8 mouse cellular contexts compared by ENCODE assay signal in genomic region chr6:128844131-128844530, GRCm38 (mm10). TPM values are rescaled to one million over a fixed set of nuclear protein-coding genes. Genes with fewer than 3 reads are reported as not detected.
DNase-seq lines count a peak whose midpoint lies in the region; ATAC-seq and TF ChIP-seq lines count a peak whose summit lies in the region.
"Had no signal": no experiment of that assay in that cellular context is flagged by ENCODE, and none has a peak within 500 bp of the region (broad histone marks: within the 10 kb centered on the region; RNA-seq: fewer than 3 reads in every experiment).

No protein-coding gene starts in this region.

- no peaks in the 10 kb centered on the region for H3K9me3 ChIP-seq in embryonic facial prominence, embryonic 15.5 days (replicated peaks)
- no peaks in the 10 kb centered on the region for H3K9me3 ChIP-seq in limb, embryonic 14.5 days (ENCODE audit: control insufficient read depth, low read length)
- no peaks in the 10 kb centered on the region for H3K9me3 ChIP-seq in stomach, embryonic 15.5 days

- peak overlapping the region; percentile 62 for H3K4me2 ChIP-seq in embryonic facial prominence, embryonic 15.5 days (replicated peaks)
- H3K4me2 ChIP-seq in limb, embryonic 14.5 days (replicated peaks; ENCODE audit: low read depth, low read length, severe bottlenecking) = peak overlapping the region; percentile 65
- H3K4me2 ChIP-seq in stomach, embryonic 15.5 days = peak overlapping the region; percentile 77

- peaks cover 22% of the 10 kb centered on the region for H3K4me1 ChIP-seq in embryonic facial prominence, embryonic 15.5 days
- H3K4me1 ChIP-seq in limb, embryonic 14.5 days (ENCODE audit: control insufficient read depth, insufficient read depth, low read length) = peaks cover 12% of the 10 kb centered on the region
- H3K4me1 ChIP-seq in stomach, embryonic 15.5 days = peaks cover 23% of the 10 kb centered on the region

- no peak for ATAC-seq in embryonic facial prominence, embryonic 15.5 days (ENCODE audit: insufficient number of reproducible peaks, low FRiP score, low TSS enrichment, low read depth)
- ATAC-seq in limb, embryonic 14.5 days (ENCODE audit: low FRiP score, low read depth) = no peak
- ATAC-seq in stomach, embryonic 15.5 days (ENCODE audit: insufficient read depth, low FRiP score, low read depth) = no peak

- no peaks in the 10 kb centered on the region for H3K27me3 ChIP-seq in embryonic facial prominence, embryonic 15.5 days
- no peaks in the 10 kb centered on the region for H3K27me3 ChIP-seq in limb, embryonic 14.5 days (ENCODE audit: control insufficient read depth, insufficient read depth, low read length)
- no peaks in the 10 kb centered on the region for H3K27me3 ChIP-seq in stomach, embryonic 15.5 days (replicated peaks)

- 24% methylated on average over 8 of the region's 8 CpGs for WGBS in embryonic facial prominence, embryonic 15.5 days
- 34% methylated on average over 8 of the region's 8 CpGs for WGBS in limb, embryonic 14.5 days
- 23% methylated on average over 8 of the region's 8 CpGs for WGBS in stomach, embryonic 15.5 days

- peak overlapping the region; percentile 66 for H3K4me3 ChIP-seq in embryonic facial prominence, embryonic 15.5 days (replicated peaks)
- peak overlapping the region; percentile 76 for H3K4me3 ChIP-seq in limb, embryonic 14.5 days (replicated peaks; ENCODE audit: low read length)
- H3K4me3 ChIP-seq in stomach, embryonic 15.5 days (replicated peaks) = peak overlapping the region; percentile 87; the same call in 1 of the 2 replicates

- TF ChIP-seq POLR2A in limb, embryonic 14.5 days (IDR thresholded peaks at IDR 0.05; ENCODE audit: borderline replicate concordance, extremely low read depth, insufficient read depth, insufficient read length) = no peak

- H3K36me3 ChIP-seq in embryonic facial prominence, embryonic 15.5 days = no peaks in the 10 kb centered on the region
- no peaks in the 10 kb centered on the region for H3K36me3 ChIP-seq in limb, embryonic 14.5 days (ENCODE audit: control insufficient read depth, insufficient read depth, low read length)
- H3K36me3 ChIP-seq in stomach, embryonic 15.5 days = no peaks in the 10 kb centered on the region

- H3K9ac ChIP-seq in embryonic facial prominence, embryonic 15.5 days = 0 out of 2 replicates have a peak overlapping the region, but pooled peaks have one; percentile 69
- 0 out of 2 replicates have a peak overlapping the region, but pooled peaks have one; percentile 28 for H3K9ac ChIP-seq in limb, embryonic 14.5 days (ENCODE audit: low read depth, low read length, severe bottlenecking)
- no peak overlapping the region for H3K9ac ChIP-seq in stomach, embryonic 15.5 days

- DNase-seq in layer of hippocampus, postnatal 36 days = peak; percentile 10 to 31
- DNase-seq in layer of hippocampus, adult 11-12 months (ENCODE audit: low spot score) = no peak
- DNase-seq in ZHBTc4 (ENCODE audit: low read depth, low spot score) = peak; percentile 37
- DNase-seq in limb, embryonic 14.5 days (ENCODE audit: low spot score) = no peak
- DNase-seq in adrenal gland, postnatal 25 days = no peak

- peak overlapping the region; percentile 95 for H3K27ac ChIP-seq in embryonic facial prominence, embryonic 15.5 days (replicated peaks)
- peak overlapping the region; percentile 93; the same call in 1 of the 2 replicates for H3K27ac ChIP-seq in limb, embryonic 14.5 days (replicated peaks; ENCODE audit: low read depth, low read length)
- H3K27ac ChIP-seq in stomach, embryonic 15.5 days = peak overlapping the region; percentile 97

RNA-seq across cellular contexts. Expression of gene Klrb1b, which starts 18.0 kb away (rescaled TPM):
- total RNA-seq in layer of hippocampus, postnatal 36 days (2021) = not detected
- 0.34 TPM in 1 of 2 replicates, not detected in the other for polyA plus RNA-seq in embryonic facial prominence, embryonic 15.5 days (2015; fragmentation: Nextera tagmentation; extraction: Ambion mirVana)
- polyA plus RNA-seq in limb, embryonic 14.5 days (2012; rRNA removed) = 0.12 and 0.40 TPM in 2 replicates
- polyA plus RNA-seq in limb, embryonic 14.5 days (2014; fragmentation: Nextera tagmentation; extraction: Ambion mirVana) = 0.23 and 0.39 TPM in 2 replicates
- polyA plus RNA-seq in stomach, embryonic 15.5 days (2015; fragmentation: Nextera tagmentation; extraction: Ambion mirVana) = 0.35 and 0.60 TPM in 2 replicates
- total RNA-seq in adrenal gland, postnatal 25 days (2021) = not detected in 2 replicates
- total RNA-seq: common myeloid progenitor, adult 5-6 weeks had no signal

RNA-seq across cellular contexts. Expression of gene Gm44511, which starts 18.0 kb away (rescaled TPM):
- total RNA-seq in layer of hippocampus, postnatal 36 days (2021) = not detected
- polyA plus RNA-seq in embryonic facial prominence, embryonic 15.5 days (2015; fragmentation: Nextera tagmentation; extraction: Ambion mirVana) = not detected in 2 replicates
- 0.33 TPM in 1 of 2 replicates, not detected in the other for polyA plus RNA-seq in limb, embryonic 14.5 days (2012; rRNA removed)
- not detected in 2 replicates for polyA plus RNA-seq in limb, embryonic 14.5 days (2014; fragmentation: Nextera tagmentation; extraction: Ambion mirVana)
- 0.21 TPM in 1 of 2 replicates, not detected in the other for polyA plus RNA-seq in stomach, embryonic 15.5 days (2015; fragmentation: Nextera tagmentation; extraction: Ambion mirVana)
- not detected in 2 replicates for total RNA-seq in adrenal gland, postnatal 25 days (2021)

RNA-seq across cellular contexts. Expression of gene Clec2i, which starts 43.3 kb away (rescaled TPM):
- not detected for total RNA-seq in layer of hippocampus, postnatal 36 days (2021)
- polyA plus RNA-seq in embryonic facial prominence, embryonic 15.5 days (2015; fragmentation: Nextera tagmentation; extraction: Ambion mirVana) = 0.12 and 0.36 TPM in 2 replicates
- 0.16 and 0.17 TPM in 2 replicates for polyA plus RNA-seq in limb, embryonic 14.5 days (2012; rRNA removed)
- 0.14 TPM in 1 of 2 replicates, not detected in the other for polyA plus RNA-seq in limb, embryonic 14.5 days (2014; fragmentation: Nextera tagmentation; extraction: Ambion mirVana)
- polyA plus RNA-seq in stomach, embryonic 15.5 days (2015; fragmentation: Nextera tagmentation; extraction: Ambion mirVana) = 0.34 and 0.45 TPM in 2 replicates
- total RNA-seq in adrenal gland, postnatal 25 days (2021) = not detected in 2 replicates

RNA-seq across cellular contexts. Expression of gene BC035044, which starts 46.8 kb away (rescaled TPM):
- 1 to 10 TPM; 2.1 to 2.2 TPM for total RNA-seq in layer of hippocampus, postnatal 36 days (2021)
- 0.38 and 0.49 TPM in 2 replicates for polyA plus RNA-seq in embryonic facial prominence, embryonic 15.5 days (2015; fragmentation: Nextera tagmentation; extraction: Ambion mirVana)
- 0.67 and 0.77 TPM in 2 replicates for polyA plus RNA-seq in limb, embryonic 14.5 days (2012; rRNA removed)
- 1.2 and 1.5 TPM in 2 replicates for polyA plus RNA-seq in limb, embryonic 14.5 days (2014; fragmentation: Nextera tagmentation; extraction: Ambion mirVana)
- 1.6 TPM in 2 replicates for polyA plus RNA-seq in stomach, embryonic 15.5 days (2015; fragmentation: Nextera tagmentation; extraction: Ambion mirVana)
- total RNA-seq in adrenal gland, postnatal 25 days (2021) = 0.18 TPM in 1 of 2 replicates, not detected in the other

RNA-seq across cellular contexts. Expression of gene Klrb1c, which starts 55.1 kb away (rescaled TPM):
- total RNA-seq in layer of hippocampus, postnatal 36 days (2021) = not detected
- 0.05 and 0.11 TPM in 2 replicates for polyA plus RNA-seq in embryonic facial prominence, embryonic 15.5 days (2015; fragmentation: Nextera tagmentation; extraction: Ambion mirVana)
- polyA plus RNA-seq in limb, embryonic 14.5 days (2012; rRNA removed) = 0.15 TPM in 1 of 2 replicates, not detected in the other
- 0.14 TPM in 1 of 2 replicates, not detected in the other for polyA plus RNA-seq in limb, embryonic 14.5 days (2014; fragmentation: Nextera tagmentation; extraction: Ambion mirVana)
- polyA plus RNA-seq in stomach, embryonic 15.5 days (2015; fragmentation: Nextera tagmentation; extraction: Ambion mirVana) = 0.12 and 0.23 TPM in 2 replicates
- total RNA-seq in adrenal gland, postnatal 25 days (2021) = not detected in 2 replicates

Comparison
In these comparisons a context has a peak if more than half of its experiments do, and no peak if none do; other contexts are left out.
1. DNase-seq: peak in layer of hippocampus, postnatal 36 days (2 of 2) and ZHBTc4 (single experiment); none in layer of hippocampus, adult 11-12 months (single experiment), limb, embryonic 14.5 days (single experiment) and adrenal gland, postnatal 25 days (single experiment).
2. Peak in every context shown above with its lines, with median percentiles within 50 percentile points of each other: H3K27ac ChIP-seq, H3K4me2 ChIP-seq and H3K4me3 ChIP-seq.